Mouse (Mus musculus) cerebellum, adult 2 months (tissue): ENCODE measurements around the gene Rasgef1b.

Experiments used
- CTCF ChIP-seq: fragments of 200-500 bp; IDR thresholded peaks from 2 replicates; pipeline ENCODE4 v1.5.1; 2011; ENCODE audit warnings: low read depth, mild to moderate bottlenecking, control low read depth, low read length, moderate library complexity, borderline replicate concordance; ENCODE audit not compliant: insufficient read depth
- POLR2A ChIP-seq: fragments of 200-500 bp; IDR thresholded peaks from 2 replicates; pipeline ENCODE4 v1.6.1; 2011; ENCODE audit warnings: low read length, control low read depth, borderline replicate concordance; ENCODE audit not compliant: insufficient read depth

DNA sequence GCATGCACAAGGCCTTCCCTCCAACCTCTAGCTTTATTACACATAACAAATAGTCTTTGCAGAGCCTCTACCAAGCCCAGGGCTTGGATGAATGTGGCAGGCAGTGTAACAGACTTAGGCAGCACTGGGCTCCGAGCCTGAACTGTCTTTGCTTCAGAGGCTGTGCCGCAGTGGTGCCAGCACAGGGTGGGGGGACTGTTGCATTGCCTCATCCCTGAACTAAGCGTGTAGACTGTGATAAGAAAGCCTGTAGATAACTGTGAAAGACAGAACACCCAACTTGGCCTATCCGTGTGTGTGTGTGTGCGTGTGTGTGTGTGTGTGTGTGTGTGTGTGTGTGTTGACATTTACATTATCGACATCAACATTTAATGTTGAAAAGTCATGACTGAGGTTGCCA, 246.3 kb downstream of the Rasgef1b start:
- TF ChIP-seq CTCF (no peak), POLR2A (no peak)
